Mouse (Mus musculus) hindbrain, embryonic 15.5 days (tissue): Measurements from ENCODE around the gene Hrasls. TPM values are rescaled to one million over a fixed set of nuclear protein-coding genes. Genes with fewer than 3 reads are reported as not detected.

ENCODE experiments used
- ATAC-seq: fragments of 200-750 bp; cut with Nextera tagmentation; 2 replicates; pipeline ENCODE4 v1.8.0; 2017; ENCODE audit warnings: low read depth, moderate number of reproducible peaks, moderate TSS enrichment; ENCODE audit not compliant: low FRiP score
- H3K27ac ChIP-seq: fragments of 300-500 bp; sonication (generic); replicated peaks from 2 replicates; pipeline ENCODE4 v1.5.1; 2015; ENCODE audit warnings: mild to moderate bottlenecking, inconsistent platforms
- H3K27me3 ChIP-seq: fragments of 300-500 bp; sonication (generic); 2 replicates; pipeline ENCODE4 v1.6.1; 2015; ENCODE audit warnings: control low read depth, inconsistent platforms
- H3K36me3 ChIP-seq: fragments of 300-500 bp; sonication (generic); 2 replicates; pipeline ENCODE4 v1.6.1; 2015; ENCODE audit warnings: control low read depth, inconsistent platforms
- H3K4me1 ChIP-seq: fragments of 300-500 bp; sonication (generic); replicated peaks from 2 replicates; pipeline ENCODE4 v1.6.1; 2015; ENCODE audit warnings: control low read depth, inconsistent platforms
- H3K4me2 ChIP-seq: fragments of 300-500 bp; sonication (generic); 2 replicates; pipeline ENCODE4 v1.6.1; 2015; ENCODE audit warnings: moderate library complexity, mild to moderate bottlenecking, inconsistent platforms
- H3K4me3 ChIP-seq: fragments of 300-500 bp; sonication (generic); 2 replicates; pipeline ENCODE4 v1.5.1; 2015; ENCODE audit warnings: mild to moderate bottlenecking, inconsistent platforms
- H3K9ac ChIP-seq: fragments of 300-500 bp; sonication (generic); 2 replicates; pipeline ENCODE4 v1.6.1; 2015; ENCODE audit warnings: inconsistent platforms
- H3K9me3 ChIP-seq: fragments of 300-500 bp; sonication (generic); 2 replicates; pipeline ENCODE4 v1.6.1; 2016; ENCODE audit warnings: control low read depth, inconsistent platforms
- WGBS: fragments of 180-500 bp; shearing (Covaris S2); methylation state at CpG from one replicate; pipeline ENCODE4 v1.1.7; 2015; 5-methylcytosine and 5-hydroxymethylcytosine counted together
- polyA plus RNA-seq: library from polyadenylated mRNA; unstranded; fragments of >200 nt; fragmentation: Nextera tagmentation; extraction: Ambion mirVana; gene quantifications from 2 replicates; pipeline ENCODE4 v1.2.1, GENCODE M21; 2015

Gene Hrasls
- polyA plus RNA-seq, 1 experiment from 2014 or later = 4.6 TPM

GRCm38 (mm10) chr16:29205581-29205980 is 3.9 kb upstream of the Hrasls start:
- no peaks in the 10 kb centered on the region for H3K9me3 ChIP-seq
- no peak overlapping the region for H3K4me3 ChIP-seq
- no peak overlapping the region for H3K9ac ChIP-seq
- H3K4me1 ChIP-seq = peaks cover 26% of the 10 kb centered on the region
- WGBS = 27% methylated on average over 2 of the region's 2 CpGs
- H3K4me2 ChIP-seq = no peak overlapping the region
- no peaks in the 10 kb centered on the region for H3K27me3 ChIP-seq
- no peak for ATAC-seq
- no peak overlapping the region; the same call in 1 of the 2 replicates for H3K27ac ChIP-seq
- H3K36me3 ChIP-seq = no peaks in the 10 kb centered on the region

- Histone ChIP-seq H3K4me3 (no peak overlapping the region), H3K27me3 (no peaks in the 10 kb centered on the region), H3K36me3 (no peaks in the 10 kb centered on the region), H3K27ac (no peak overlapping the region), H3K9me3 (no peaks in the 10 kb centered on the region), H3K4me1 (peaks cover 31% of the 10 kb centered on the region), H3K9ac (no peak overlapping the region), H3K4me2 (no peak overlapping the region)
- 77% methylated on average over 7 of the region's 7 CpGs for WGBS
- ATAC-seq = no peak
These were observed 654 bp upstream of the Hrasls start for GRCm38 (mm10) chr16:29208841-29209240.

GRCm38 (mm10) chr16:29216395-29217295 is 7.2 kb downstream of the Hrasls start:
- Histone ChIP-seq H3K4me2 (no peak overlapping the region), H3K4me3 (no peak overlapping the region), H3K9me3 (no peaks in the 10 kb centered on the region), H3K36me3 (no peaks in the 10 kb centered on the region), H3K27ac (no peak overlapping the region; the same call in 1 of the 2 replicates), H3K9ac (no peak overlapping the region), H3K4me1 (peaks cover 6% of the 10 kb centered on the region; the same call in 1 of the 2 replicates), H3K27me3 (no peaks in the 10 kb centered on the region)
- WGBS = 63% methylated on average over 5 of the region's 5 CpGs
- peak; percentile 86 for ATAC-seq

GRCm38 (mm10) chr16:29235951-29236350 is 26.5 kb downstream of the Hrasls start:
- Histone ChIP-seq H3K4me3 (no peak overlapping the region), H3K4me2 (no peak overlapping the region), H3K27me3 (no peaks in the 10 kb centered on the region), H3K9me3 (no peaks in the 10 kb centered on the region), H3K36me3 (no peaks in the 10 kb centered on the region), H3K4me1 (no peaks in the 10 kb centered on the region), H3K27ac (no peak overlapping the region), H3K9ac (no peak overlapping the region)
- WGBS = 81% methylated on average over 5 of the region's 5 CpGs
- no peak for ATAC-seq

- ATAC-seq = no peak
- 89% methylated on average over 4 of the region's 4 CpGs for whole genome bisulfite sequencing
These were observed 44.8 kb downstream of the Hrasls start for GRCm38 (mm10) chr16:29254325-29254724.

More at GRCm38 (mm10) chr16:29254325-29254724, 44.8 kb downstream of the Hrasls start:
- H3K36me3 ChIP-seq = no peaks in the 10 kb centered on the region
- H3K4me1 ChIP-seq = no peaks in the 10 kb centered on the region
- H3K4me2 ChIP-seq = no peak overlapping the region
- no peaks in the 10 kb centered on the region for H3K9me3 ChIP-seq
- no peak overlapping the region for H3K4me3 ChIP-seq
- H3K27me3 ChIP-seq = no peaks in the 10 kb centered on the region
- no peak overlapping the region for H3K9ac ChIP-seq
- no peak overlapping the region for H3K27ac ChIP-seq

Other genes starting within 250 kb of the Hrasls start
- gene Atp13a5, start 169.0 kb downstream of the Hrasls start, polyA plus RNA-seq = 3.1 and 3.3 TPM in 2 replicates